Mouse (Mus musculus): ENCODE results near the gene Olfr247. TPM values are rescaled to one million over a fixed set of nuclear protein-coding genes. Genes with fewer than 3 reads are reported as not detected.
"Not testable (repeated sequence)": the region's sequence is repeated elsewhere in the genome, so short reads cannot be mapped to it uniquely, and the experiment has no call there.

Olfr247 gene
- total RNA-seq (2021), result not detected

- DNase-seq; intact Hi-C loops (cut with DNase I): not testable (repeated sequence)
Observed at GRCm38 (mm10) chr10:129976040-129976439, at the start of gene Olfr247. TSS of gene Olfr247 (minus strand) at chr10:129976140.

DNA sequence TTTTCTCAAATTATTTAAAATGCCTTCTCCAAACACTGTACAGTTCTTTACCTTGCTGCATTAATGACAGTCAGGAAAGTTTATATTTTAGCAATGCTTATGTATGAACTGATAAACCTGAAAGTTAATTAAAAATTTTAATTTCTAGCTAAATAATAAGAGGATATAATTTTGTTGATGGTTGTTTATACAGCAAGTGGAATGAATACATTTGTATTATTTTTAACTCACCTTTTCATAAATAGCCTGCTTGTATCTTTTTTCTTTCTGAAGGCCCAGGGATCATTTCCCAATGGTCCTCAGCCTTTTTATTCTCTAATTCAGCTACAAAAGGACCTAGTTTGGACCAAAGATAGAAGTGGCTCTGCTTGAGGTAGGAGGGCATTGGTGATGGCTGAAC is 36.4 kb upstream of the Olfr247 start, which contains the start of gene Olfr820:
TSS of gene Olfr820 (plus strand) at position 301 of the 400 bp plus-strand sequence.
- intact Hi-C loops (cut with DNase I), result no loop called here
- no peak for DNase-seq

GRCm38 (mm10) chr10:130005366-130005765 is 29.4 kb upstream of the Olfr247 start:
- DNase-seq; intact Hi-C loops (cut with DNase I): not testable (repeated sequence)

GRCm38 (mm10) chr10:130004104-130004503 is 28.2 kb upstream of the Olfr247 start:
- intact Hi-C loops (cut with DNase I); DNase-seq: not testable (repeated sequence)

GRCm38 (mm10) chr10:129984962-129985361 is 9.0 kb upstream of the Olfr247 start, which contains the start of gene Gm10310:
TSS of gene Gm10310 (minus strand) at chr10:129985062.
- DNase-seq; intact Hi-C loops (cut with DNase I): not testable (repeated sequence)

GRCm38 (mm10) chr10:129981867-129982266 is 5.9 kb upstream of the Olfr247 start:
- intact Hi-C loops (cut with DNase I); DNase-seq: not testable (repeated sequence)

- intact Hi-C loops (cut with DNase I); DNase-seq: not testable (repeated sequence)
Observed at GRCm38 (mm10) chr10:129972994-129973393, 2.9 kb downstream of the Olfr247 start.

- intact Hi-C loops (cut with DNase I); DNase-seq: not testable (repeated sequence)
Observed at GRCm38 (mm10) chr10:129967166-129967565, 8.8 kb downstream of the Olfr247 start, which contains the start of gene Olfr819. TSS of gene Olfr819 (minus strand) at chr10:129967266.

- intact Hi-C loops (cut with DNase I); DNase-seq: not testable (repeated sequence)
Observed at GRCm38 (mm10) chr10:129966232-129966631, 9.7 kb downstream of the Olfr247 start.

- DNase-seq, result no peak
- intact Hi-C loops (cut with DNase I), result no loop called here
Observed at GRCm38 (mm10) chr10:129949000-129949399, 26.9 kb downstream of the Olfr247 start, which contains the start of gene Olfr818. TSS of gene Olfr818 (minus strand) at chr10:129949100.

Other genes starting within 250 kb of the Olfr247 start
- not detected for gene Olfr805, start 246.8 kb downstream of the Olfr247 start, total RNA-seq (2021)
- gene Olfr806, start 234.2 kb downstream of the Olfr247 start, total RNA-seq (2021), result not detected
- not detected for gene Olfr807, start 218.3 kb downstream of the Olfr247 start, total RNA-seq (2021)
- not detected for gene Olfr808, start 210.7 kb downstream of the Olfr247 start, total RNA-seq (2021)
- gene Olfr809, start 201.5 kb downstream of the Olfr247 start, total RNA-seq (2021), result not detected
- gene Olfr810, start 181.2 kb downstream of the Olfr247 start, total RNA-seq (2021), result not detected
- not detected for gene Olfr811, start 171.7 kb downstream of the Olfr247 start, total RNA-seq (2021)
- gene Olfr812, start 130.0 kb downstream of the Olfr247 start, total RNA-seq (2021), result not detected
- not detected for gene Olfr813, start 120.8 kb downstream of the Olfr247 start, total RNA-seq (2021)
- gene Olfr814, start 96.3 kb downstream of the Olfr247 start, total RNA-seq (2021), result not detected
- gene Olfr815, start 70.3 kb downstream of the Olfr247 start, total RNA-seq (2021), result not detected
- gene Olfr816, start 60.5 kb downstream of the Olfr247 start, total RNA-seq (2021), result not detected
- gene Olfr818, start 27.0 kb downstream of the Olfr247 start, total RNA-seq (2021), result not detected
- not detected for gene Olfr819, start 8.9 kb downstream of the Olfr247 start, total RNA-seq (2021)
- not detected for gene Gm10310, start 8.9 kb upstream of the Olfr247 start, total RNA-seq (2021)
- gene Olfr820, start 36.5 kb upstream of the Olfr247 start, total RNA-seq (2021), result not detected
- gene Olfr821, start 54.2 kb upstream of the Olfr247 start, total RNA-seq (2021), result not detected
- not detected for gene Olfr822, start 95.1 kb upstream of the Olfr247 start, total RNA-seq (2021)
- gene Olfr823, start 139.2 kb upstream of the Olfr247 start, total RNA-seq (2021), result not detected
- not detected for gene Olfr824, start 153.9 kb upstream of the Olfr247 start, total RNA-seq (2021)
- gene Olfr825, start 190.6 kb upstream of the Olfr247 start, total RNA-seq (2021), result not detected
- not detected for gene Olfr826, start 208.0 kb upstream of the Olfr247 start, total RNA-seq (2021)
- gene Olfr827, start 238.3 kb upstream of the Olfr247 start, total RNA-seq (2021), result not detected